Mouse (Mus musculus) intestine, embryonic 14.5 days (tissue): Measurements from ENCODE around the gene Plce1. TPM values are rescaled to one million over a fixed set of nuclear protein-coding genes. Genes with fewer than 3 reads are reported as not detected.
A peak's percentile ranks its signal among the peaks of the same experiment; 100 is the strongest.

Source experiments
- ATAC-seq: fragments of 200-750 bp; cut with Nextera tagmentation; replicated peaks from 2 replicates; pipeline ENCODE4 v1.8.0; 2017; ENCODE audit warnings: low read depth, moderate number of reproducible peaks, moderate TSS enrichment, moderate library complexity; ENCODE audit not compliant: low FRiP score, low TSS enrichment
- DNase-seq: peaks from one replicate; pipeline ENCODE4 v3.0.0-alpha.2; 2018; ENCODE audit warnings: low spot score
- H3K27ac ChIP-seq: fragments of 300-500 bp; sonication (generic); 2 replicates; pipeline ENCODE4 v1.5.1; 2014; ENCODE audit warnings: low read depth, mild to moderate bottlenecking, control low read depth
- H3K27me3 ChIP-seq: fragments of 300-500 bp; sonication (generic); replicated peaks from 2 replicates; pipeline ENCODE4 v1.6.1; 2014; ENCODE audit warnings: low read length, control low read depth; ENCODE audit not compliant: control insufficient read depth, insufficient read depth
- H3K36me3 ChIP-seq: fragments of 300-500 bp; sonication (generic); 2 replicates; pipeline ENCODE4 v1.6.1; 2014; ENCODE audit warnings: low read length, control low read depth; ENCODE audit not compliant: control insufficient read depth, insufficient read depth
- H3K4me1 ChIP-seq: fragments of 300-500 bp; sonication (generic); replicated peaks from 2 replicates; pipeline ENCODE4 v1.6.1; 2014; ENCODE audit warnings: low read length, control low read depth, mixed read lengths; ENCODE audit not compliant: control insufficient read depth, insufficient read depth
- H3K4me2 ChIP-seq: fragments of 300-500 bp; sonication (generic); 2 replicates; pipeline ENCODE4 v1.6.1; 2014; ENCODE audit warnings: low read length
- H3K4me3 ChIP-seq: fragments of 300-500 bp; sonication (generic); 2 replicates; pipeline ENCODE4 v1.5.1; 2014; ENCODE audit warnings: low read depth, low read length, control low read depth, mixed read lengths
- H3K9ac ChIP-seq: fragments of 300-500 bp; sonication (generic); 2 replicates; pipeline ENCODE4 v1.6.1; 2014; ENCODE audit warnings: mild to moderate bottlenecking, low read length
- H3K9me3 ChIP-seq: fragments of 300-500 bp; sonication (generic); 2 replicates; pipeline ENCODE4 v1.6.1; 2016; ENCODE audit warnings: low read length, control low read depth; ENCODE audit not compliant: control insufficient read depth
- WGBS: fragments of 180-500 bp; shearing (Covaris S2); extraction: QIAGEN DNeasy Blood & Tissue Kit; methylation state at CpG from one replicate; pipeline ENCODE4 v1.1.7; 2014; 5-methylcytosine and 5-hydroxymethylcytosine counted together
- polyA plus RNA-seq: library from polyadenylated mRNA; unstranded; fragments of >200 nt; fragmentation: Nextera tagmentation; extraction: Ambion mirVana; gene quantifications from 2 replicates; pipeline ENCODE4 v1.2.1, GENCODE M21; 2014

Plce1 gene
- polyA plus RNA-seq, 1 experiment from 2014 or later: 6.7 TPM

DNA sequence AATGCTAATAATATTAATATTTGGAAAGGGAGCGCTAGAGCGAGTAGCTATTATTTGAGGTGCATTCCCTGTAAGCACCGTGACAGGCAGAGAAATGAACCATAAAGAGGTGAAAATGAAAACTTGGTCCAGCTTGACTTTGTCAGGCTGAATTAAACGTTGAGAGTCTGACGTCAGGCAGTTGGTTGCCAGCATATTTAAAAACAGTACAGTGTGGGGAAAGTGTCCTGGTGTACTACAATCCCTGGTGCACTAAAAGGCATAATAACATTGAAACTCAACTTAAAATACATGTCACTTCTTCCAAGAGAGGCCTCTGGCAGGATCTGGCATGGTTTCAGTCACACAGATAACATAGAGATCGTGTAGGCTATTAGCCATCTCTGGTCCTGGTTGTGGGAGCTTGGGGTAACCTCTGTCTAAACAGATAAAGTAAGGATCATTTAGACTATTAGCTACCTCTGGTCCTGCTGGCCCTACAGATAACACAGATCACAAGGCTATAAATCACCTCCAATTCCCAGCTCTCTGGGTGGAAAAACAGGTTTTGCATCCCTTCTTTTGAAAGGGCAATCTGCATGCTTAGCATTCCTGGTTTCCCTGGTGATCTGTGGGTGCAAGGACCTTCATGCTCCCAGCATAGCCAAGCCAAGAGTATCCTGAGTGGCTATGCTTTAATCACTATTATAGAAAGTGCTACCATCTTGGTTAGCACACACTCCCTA, 164.1 kb downstream of the Plce1 start:
- DNase-seq: peak; percentile 62
- peak; percentile 85 for ATAC-seq
- WGBS: 21% methylated on average over 6 of the region's 6 CpGs
- Histone ChIP-seq H3K36me3 (no peaks in the 10 kb centered on the region), H3K9me3 (no peaks in the 10 kb centered on the region), H3K4me3 (no peak overlapping the region), H3K27ac (no peak overlapping the region), H3K9ac (no peak overlapping the region), H3K27me3 (no peaks in the 10 kb centered on the region), H3K4me1 (peaks cover 11% of the 10 kb centered on the region), H3K4me2 (no peak overlapping the region)

GRCm38 (mm10) chr19:38657980-38658379, 177.1 kb downstream of the Plce1 start:
- no peak for DNase-seq
- Histone ChIP-seq H3K27ac (peak overlapping the region; percentile 35; the same call in 1 of the 2 replicates), H3K4me2 (0 out of 2 replicates have a peak overlapping the region, but pooled peaks have one; percentile 18), H3K9me3 (peaks cover 4% of the 10 kb centered on the region; the same call in 1 of the 2 replicates), H3K27me3 (no peaks in the 10 kb centered on the region), H3K4me1 (peaks cover 16% of the 10 kb centered on the region), H3K36me3 (no peaks in the 10 kb centered on the region), H3K4me3 (no peak overlapping the region), H3K9ac (no peak overlapping the region)
- ATAC-seq: 0 out of 2 replicates have a peak, but pooled peaks have one; percentile 32
- WGBS: 36% methylated on average over 13 of the region's 13 CpGs

- no peaks in the 10 kb centered on the region for H3K9me3 ChIP-seq
- H3K4me1 ChIP-seq: no peaks in the 10 kb centered on the region
- H3K27ac ChIP-seq: no peak overlapping the region
- no peak for DNase-seq
- H3K4me3 ChIP-seq: no peak overlapping the region
- 81% methylated on average over 1 of the region's 1 CpGs for WGBS
- ATAC-seq: no peak
- no peaks in the 10 kb centered on the region for H3K36me3 ChIP-seq
- no peak overlapping the region for H3K4me2 ChIP-seq
- H3K27me3 ChIP-seq: no peaks in the 10 kb centered on the region
- H3K9ac ChIP-seq: no peak overlapping the region
These were observed 184.5 kb downstream of the Plce1 start for GRCm38 (mm10) chr19:38665398-38665797.

- H3K4me3 ChIP-seq: no peak overlapping the region
- WGBS: 75% methylated on average over 7 of the region's 7 CpGs
- DNase-seq: no peak
- H3K27me3 ChIP-seq: no peaks in the 10 kb centered on the region
- no peak overlapping the region for H3K27ac ChIP-seq
- H3K9ac ChIP-seq: no peak overlapping the region
- no peak for ATAC-seq
- H3K9me3 ChIP-seq: no peaks in the 10 kb centered on the region
- H3K4me1 ChIP-seq: no peaks in the 10 kb centered on the region
- H3K4me2 ChIP-seq: no peak overlapping the region
- H3K36me3 ChIP-seq: no peaks in the 10 kb centered on the region
These were observed 191.2 kb downstream of the Plce1 start for GRCm38 (mm10) chr19:38672015-38672600.

GRCm38 (mm10) chr19:38673936-38674335, 193.0 kb downstream of the Plce1 start:
- Histone ChIP-seq H3K9ac (no peak overlapping the region), H3K27me3 (no peaks in the 10 kb centered on the region), H3K4me1 (no peaks in the 10 kb centered on the region), H3K4me3 (no peak overlapping the region), H3K4me2 (no peak overlapping the region), H3K27ac (no peak overlapping the region), H3K36me3 (no peaks in the 10 kb centered on the region), H3K9me3 (no peaks in the 10 kb centered on the region)
- 68% methylated on average over 2 of the region's 2 CpGs for WGBS
- ATAC-seq: no peak
- DNase-seq: no peak

DNA sequence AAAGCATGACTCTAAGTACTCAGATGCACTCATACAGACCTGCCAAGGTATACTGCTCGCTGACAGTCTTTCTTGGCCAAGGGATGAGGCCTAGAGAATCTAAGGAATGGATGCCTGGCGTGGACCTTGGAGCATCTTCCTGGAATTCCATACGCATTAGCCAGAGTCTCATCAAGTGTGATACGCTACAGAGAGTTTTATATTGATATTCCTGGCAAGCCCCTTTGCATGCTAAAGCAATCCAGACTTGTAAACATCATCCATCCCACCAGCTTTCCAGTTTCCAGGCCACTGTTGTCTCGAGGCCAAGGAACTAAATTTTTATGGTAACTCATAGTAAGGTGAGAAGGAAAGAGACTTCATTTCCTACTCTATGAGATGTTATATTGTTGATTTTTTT, 197.7 kb downstream of the Plce1 start:
- no peaks in the 10 kb centered on the region for H3K36me3 ChIP-seq
- WGBS: 73% methylated on average over 5 of the region's 5 CpGs
- no peak overlapping the region for H3K4me2 ChIP-seq
- H3K27me3 ChIP-seq: no peaks in the 10 kb centered on the region
- no peak overlapping the region for H3K27ac ChIP-seq
- H3K4me3 ChIP-seq: no peak overlapping the region
- no peak for DNase-seq
- no peak overlapping the region for H3K9ac ChIP-seq
- H3K4me1 ChIP-seq: no peaks in the 10 kb centered on the region
- ATAC-seq: no peak
- no peaks in the 10 kb centered on the region for H3K9me3 ChIP-seq

GRCm38 (mm10) chr19:38679520-38679919, 198.6 kb downstream of the Plce1 start:
- DNase-seq: no peak
- no peak overlapping the region for H3K9ac ChIP-seq
- H3K4me3 ChIP-seq: no peak overlapping the region
- no peak overlapping the region for H3K27ac ChIP-seq
- H3K27me3 ChIP-seq: no peaks in the 10 kb centered on the region
- H3K4me2 ChIP-seq: no peak overlapping the region
- no peaks in the 10 kb centered on the region for H3K4me1 ChIP-seq
- WGBS: 87% methylated on average over 4 of the region's 4 CpGs
- H3K36me3 ChIP-seq: no peaks in the 10 kb centered on the region
- no peaks in the 10 kb centered on the region for H3K9me3 ChIP-seq
- no peak for ATAC-seq

- no peak for ATAC-seq
- WGBS: 66% methylated on average over 5 of the region's 5 CpGs
- no peak overlapping the region for H3K4me2 ChIP-seq
- H3K9ac ChIP-seq: no peak overlapping the region
- no peaks in the 10 kb centered on the region for H3K4me1 ChIP-seq
- no peak for DNase-seq
- no peaks in the 10 kb centered on the region for H3K27me3 ChIP-seq
- H3K4me3 ChIP-seq: no peak overlapping the region
- H3K27ac ChIP-seq: no peak overlapping the region
- no peaks in the 10 kb centered on the region for H3K36me3 ChIP-seq
- no peaks in the 10 kb centered on the region for H3K9me3 ChIP-seq
These were observed 206.4 kb downstream of the Plce1 start for GRCm38 (mm10) chr19:38687326-38687725.
